Mouse (Mus musculus) embryonic facial prominence, embryonic 11.5 days (tissue): ENCODE data around the gene Pcbp4. TPM values are rescaled to one million over a fixed set of nuclear protein-coding genes. Genes with fewer than 3 reads are reported as not detected.

Experiments used
- ATAC-seq: fragments of 200-750 bp; cut with Nextera tagmentation; replicated peaks from 2 replicates; pipeline ENCODE4 v1.8.0; 2017; ENCODE audit warnings: low read depth; ENCODE audit not compliant: insufficient number of reproducible peaks, low FRiP score, low TSS enrichment
- DNase-seq: peaks from one replicate; pipeline ENCODE4 v3.0.0-alpha.2; 2015; ENCODE audit warnings: low spot score
- H3K27ac ChIP-seq: fragments of 300-500 bp; sonication (generic); replicated peaks from 2 replicates; pipeline ENCODE4 v1.5.1; 2014; ENCODE audit warnings: mild to moderate bottlenecking, low read depth, low read length, control low read depth
- H3K27me3 ChIP-seq: fragments of 300-500 bp; sonication (generic); 2 replicates; pipeline ENCODE4 v1.6.1; 2014; ENCODE audit warnings: mild to moderate bottlenecking, low read length, moderate library complexity, mixed read lengths; ENCODE audit not compliant: control insufficient read depth, insufficient read depth
- H3K36me3 ChIP-seq: fragments of 300-500 bp; sonication (generic); replicated peaks from 2 replicates; pipeline ENCODE4 v1.6.1; 2014; ENCODE audit warnings: low read depth, mild to moderate bottlenecking, low read length, moderate library complexity, mixed read lengths; ENCODE audit not compliant: control insufficient read depth, insufficient read depth
- H3K4me1 ChIP-seq: fragments of 300-500 bp; sonication (generic); 2 replicates; pipeline ENCODE4 v1.6.1; 2014; ENCODE audit warnings: low read length, mixed read lengths; ENCODE audit not compliant: control insufficient read depth, insufficient read depth
- H3K4me2 ChIP-seq: fragments of 300-500 bp; sonication (generic); 2 replicates; pipeline ENCODE4 v1.6.1; 2014; ENCODE audit warnings: low read depth, mild to moderate bottlenecking, control low read depth, low read length, moderate library complexity
- H3K4me3 ChIP-seq: fragments of 300-500 bp; sonication (generic); 2 replicates; pipeline ENCODE4 v1.5.1; 2014; ENCODE audit warnings: low read depth, low read length, control low read depth
- H3K9ac ChIP-seq: fragments of 300-500 bp; sonication (generic); replicated peaks from 2 replicates; pipeline ENCODE4 v1.6.1; 2014; ENCODE audit warnings: mild to moderate bottlenecking, control low read depth, low read length
- H3K9me3 ChIP-seq: fragments of 300-500 bp; sonication (generic); replicated peaks from 2 replicates; pipeline ENCODE4 v1.6.1; 2016; ENCODE audit warnings: mild to moderate bottlenecking, low read length, inconsistent platforms, mixed read lengths; ENCODE audit not compliant: control insufficient read depth
- WGBS: fragments of 180-500 bp; shearing (Covaris S2); extraction: QIAGEN DNeasy Blood & Tissue Kit; methylation state at CpG from one replicate; pipeline ENCODE4 v1.1.7; 2014; 5-methylcytosine and 5-hydroxymethylcytosine counted together
- polyA plus RNA-seq: library from polyadenylated mRNA; unstranded; fragments of >200 nt; fragmentation: Nextera tagmentation; extraction: Ambion mirVana; gene quantifications from 2 replicates; pipeline ENCODE4 v1.2.1, GENCODE M21; 2014

Pcbp4 gene
- polyA plus RNA-seq, 1 experiment from 2014 or later = 165 TPM

- H3K36me3 ChIP-seq = no peaks in the 10 kb centered on the region
- no peak overlapping the region for H3K9ac ChIP-seq
- DNase-seq (no peak), ATAC-seq (no peak)
- no peak overlapping the region for H3K4me3 ChIP-seq
- 60% methylated on average over 3 of the region's 3 CpGs for WGBS
- H3K9me3 ChIP-seq = no peaks in the 10 kb centered on the region
- no peak overlapping the region for H3K4me2 ChIP-seq
- no peaks in the 10 kb centered on the region for H3K4me1 ChIP-seq
- no peak overlapping the region for H3K27ac ChIP-seq
- H3K27me3 ChIP-seq = no peaks in the 10 kb centered on the region
These were observed 40.9 kb upstream of the Pcbp4 start for GRCm38 (mm10) chr9:106412210-106412609.

GRCm38 (mm10) chr9:106413606-106414005 lies 39.5 kb upstream of the Pcbp4 start:
- H3K9ac ChIP-seq = no peak overlapping the region
- 85% methylated on average over 5 of the region's 5 CpGs for WGBS
- ATAC-seq (no peak), DNase-seq (no peak)
- H3K4me1 ChIP-seq = peaks cover 6% of the 10 kb centered on the region; the same call in 1 of the 2 replicates
- no peak overlapping the region for H3K27ac ChIP-seq
- H3K4me2 ChIP-seq = no peak overlapping the region
- no peaks in the 10 kb centered on the region for H3K27me3 ChIP-seq
- H3K9me3 ChIP-seq = no peaks in the 10 kb centered on the region
- no peak overlapping the region for H3K4me3 ChIP-seq
- no peaks in the 10 kb centered on the region for H3K36me3 ChIP-seq

GRCm38 (mm10) chr9:106416826-106417225 lies 36.3 kb upstream of the Pcbp4 start:
- Histone ChIP-seq H3K27ac (no peak overlapping the region), H3K4me2 (no peak overlapping the region)
- 88% methylated on average over 6 of the region's 6 CpGs for WGBS

GRCm38 (mm10) chr9:106417841-106418625 lies 35.1 kb upstream of the Pcbp4 start:
- H3K9me3 ChIP-seq = no peaks in the 10 kb centered on the region
- WGBS = 16% methylated on average over 29 of the region's 29 CpGs
- no peaks in the 10 kb centered on the region for H3K36me3 ChIP-seq
- H3K9ac ChIP-seq = peak overlapping the region; percentile 54
- no peak overlapping the region for H3K4me3 ChIP-seq
- DNase-seq = peak; percentile 81
- peaks cover 10% of the 10 kb centered on the region for H3K4me1 ChIP-seq
- no peaks in the 10 kb centered on the region for H3K27me3 ChIP-seq
- H3K4me2 ChIP-seq = peak overlapping the region; percentile 40
- no peak overlapping the region for H3K27ac ChIP-seq
- ATAC-seq = 0 out of 2 replicates have a peak, but pooled peaks have one; percentile 21

More at GRCm38 (mm10) chr9:106416826-106417225, 36.3 kb upstream of the Pcbp4 start:
- Histone ChIP-seq H3K36me3 (no peaks in the 10 kb centered on the region), H3K9ac (no peak overlapping the region), H3K4me3 (no peak overlapping the region), H3K4me1 (peaks cover 10% of the 10 kb centered on the region), H3K9me3 (no peaks in the 10 kb centered on the region), H3K27me3 (no peaks in the 10 kb centered on the region)
- ATAC-seq (no peak), DNase-seq (no peak)

- peak overlapping the region; percentile 37; the same call in 1 of the 2 replicates for H3K9ac ChIP-seq
- H3K4me3 ChIP-seq = no peak overlapping the region
- no peaks in the 10 kb centered on the region for H3K27me3 ChIP-seq
- H3K4me2 ChIP-seq = peak overlapping the region; percentile 39
- DNase-seq = peak; percentile 78
- peaks cover 10% of the 10 kb centered on the region for H3K4me1 ChIP-seq
- no peaks in the 10 kb centered on the region for H3K9me3 ChIP-seq
- no peaks in the 10 kb centered on the region for H3K36me3 ChIP-seq
- H3K27ac ChIP-seq = peak overlapping the region; percentile 76
- WGBS = 0% methylated on average over 2 of the region's 2 CpGs
- ATAC-seq = peak; percentile 29; the same call in 1 of the 2 replicates
These were observed 32.5 kb upstream of the Pcbp4 start for GRCm38 (mm10) chr9:106420608-106421007.

- no peak for DNase-seq
- peak overlapping the region; percentile 25 for H3K9ac ChIP-seq
- WGBS = 5% methylated on average over 17 of the region's 18 CpGs
These were observed 31.8 kb upstream of the Pcbp4 start for GRCm38 (mm10) chr9:106421033-106421864.

GRCm38 (mm10) chr9:106421865-106422160 lies 31.3 kb upstream of the Pcbp4 start:
- H3K9me3 ChIP-seq = no peaks in the 10 kb centered on the region
- no peaks in the 10 kb centered on the region for H3K36me3 ChIP-seq
- H3K4me2 ChIP-seq = peak overlapping the region; percentile 39
- H3K4me3 ChIP-seq = no peak overlapping the region
- H3K4me1 ChIP-seq = peaks cover 10% of the 10 kb centered on the region
- H3K27ac ChIP-seq = no peak overlapping the region
- 0% methylated on average over 3 of the region's 3 CpGs for WGBS
- peak overlapping the region; percentile 25 for H3K9ac ChIP-seq
- ATAC-seq (peak; percentile 57), DNase-seq (peak; percentile 96)
- H3K27me3 ChIP-seq = no peaks in the 10 kb centered on the region

More at GRCm38 (mm10) chr9:106421033-106421864, 31.8 kb upstream of the Pcbp4 start:
- H3K36me3 ChIP-seq = no peaks in the 10 kb centered on the region
- H3K4me3 ChIP-seq = no peak overlapping the region
- ATAC-seq = peak; percentile 32; the same call in 1 of the 2 replicates
- peak overlapping the region; percentile 39 for H3K4me2 ChIP-seq
- H3K27me3 ChIP-seq = no peaks in the 10 kb centered on the region
- no peaks in the 10 kb centered on the region for H3K9me3 ChIP-seq
- peak overlapping the region; percentile 76 for H3K27ac ChIP-seq
- H3K4me1 ChIP-seq = peaks cover 10% of the 10 kb centered on the region
